Mouse (Mus musculus): Measurements from ENCODE around the gene Rnf220. TPM values are rescaled to one million over a fixed set of nuclear protein-coding genes. Genes with fewer than 3 reads are reported as not detected.

Gene Rnf220
- total RNA-seq, 2 experiments from 2014 or later = 169 to 188 TPM

GRCm38 (mm10) chr4:117389264-117390054 is 107.4 kb downstream of the Rnf220 start:
- DNase-seq (ENCODE audit: extremely low spot score in 1 of 2, low spot score in 1 of 2) = no peak

GRCm38 (mm10) chr4:117385247-117385646 is 111.6 kb downstream of the Rnf220 start:
- no peak for DNase-seq (ENCODE audit: extremely low spot score in 1 of 2, low spot score in 1 of 2)

DNA sequence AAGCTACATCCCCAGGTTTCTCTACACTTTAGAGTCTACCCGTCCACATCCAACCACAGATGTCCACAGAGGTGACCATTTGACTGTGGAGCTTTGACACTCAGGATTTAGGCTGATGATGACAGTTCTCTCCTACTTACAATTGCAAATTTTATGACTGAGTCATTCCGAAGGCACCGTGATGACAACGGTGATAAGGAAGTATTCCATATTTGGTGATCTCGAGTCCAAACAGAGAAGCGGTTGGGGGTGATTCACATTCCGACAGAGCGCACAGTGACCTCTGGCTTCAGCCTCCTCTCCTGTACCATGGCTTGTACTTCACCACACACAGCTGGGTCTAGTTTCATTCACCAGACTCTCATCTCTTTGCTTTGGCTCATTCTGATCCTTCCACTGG is 115.0 kb downstream of the Rnf220 start:
- DNase-seq (ENCODE audit: extremely low spot score in 1 of 2, low spot score in 1 of 2) = no peak

GRCm38 (mm10) chr4:117380558-117380935 is 116.3 kb downstream of the Rnf220 start:
- DNase-seq (ENCODE audit: extremely low spot score in 1 of 2, low spot score in 1 of 2) = no peak

- DNase-seq (ENCODE audit: extremely low spot score in 1 of 2, low spot score in 1 of 2) = no peak
Observed at GRCm38 (mm10) chr4:117379803-117380557, 116.9 kb downstream of the Rnf220 start.

DNA sequence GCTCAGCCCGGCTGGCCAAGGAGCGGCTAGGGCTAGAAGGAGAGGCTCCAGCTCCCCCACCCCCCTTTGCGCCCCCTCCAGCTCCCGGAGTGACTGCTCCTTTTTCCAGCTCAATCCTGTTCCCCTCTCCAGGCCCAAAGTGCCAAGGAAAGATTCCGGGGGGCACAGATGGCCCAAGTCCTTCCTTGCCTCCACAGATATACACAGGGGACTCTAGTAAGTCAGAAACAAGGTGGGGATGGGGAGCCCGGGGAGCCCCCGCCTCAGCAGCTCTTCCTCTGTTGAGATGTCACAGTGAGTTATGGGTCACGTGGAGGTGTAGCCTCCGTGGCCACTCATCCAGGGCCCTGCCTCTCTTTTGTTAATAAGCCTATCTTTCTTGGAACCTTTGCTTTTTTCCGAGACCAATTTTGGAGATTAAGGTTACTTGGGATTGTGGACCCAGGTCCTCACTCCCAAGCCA is 122.7 kb downstream of the Rnf220 start:
- DNase-seq (ENCODE audit: extremely low spot score in 1 of 2, low spot score in 1 of 2) = no peak

GRCm38 (mm10) chr4:117373324-117374077 is 123.4 kb downstream of the Rnf220 start:
- no peak for DNase-seq (ENCODE audit: extremely low spot score in 1 of 2, low spot score in 1 of 2)

DNA sequence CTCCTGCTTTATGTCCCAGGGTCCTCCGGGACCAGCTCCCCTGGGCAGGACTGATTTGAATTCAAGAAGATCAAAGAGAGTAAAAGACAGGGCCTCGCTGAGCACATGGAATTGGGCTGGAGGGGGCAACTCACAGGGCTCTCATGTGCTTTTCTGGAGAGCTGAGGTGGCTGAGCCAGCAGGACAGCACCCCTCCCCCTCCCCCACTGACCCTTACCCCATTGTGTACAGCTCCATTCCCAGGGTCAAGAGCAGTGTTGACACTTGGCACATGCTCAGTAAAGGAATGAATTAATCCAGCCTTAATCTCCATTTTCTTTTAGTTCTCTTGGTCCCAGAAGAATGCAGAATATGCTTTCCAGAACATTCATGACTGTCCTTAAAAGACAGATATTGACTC is 125.0 kb downstream of the Rnf220 start:
- no peak for DNase-seq (ENCODE audit: extremely low spot score in 1 of 2, low spot score in 1 of 2)

- no peak for DNase-seq (ENCODE audit: extremely low spot score in 1 of 2, low spot score in 1 of 2)
Observed at GRCm38 (mm10) chr4:117370354-117370753, 126.5 kb downstream of the Rnf220 start.

GRCm38 (mm10) chr4:117369571-117369970 is 127.3 kb downstream of the Rnf220 start:
- DNase-seq (ENCODE audit: extremely low spot score in 1 of 2, low spot score in 1 of 2) = no peak

GRCm38 (mm10) chr4:117367365-117367764 is 129.5 kb downstream of the Rnf220 start:
- no peak for DNase-seq (ENCODE audit: extremely low spot score in 1 of 2, low spot score in 1 of 2)

GRCm38 (mm10) chr4:117362085-117362484 is 134.8 kb downstream of the Rnf220 start:
- no peak for DNase-seq (ENCODE audit: extremely low spot score in 1 of 2, low spot score in 1 of 2)

- no peak for DNase-seq (ENCODE audit: extremely low spot score in 1 of 2, low spot score in 1 of 2)
Observed at GRCm38 (mm10) chr4:117361558-117361873, 135.3 kb downstream of the Rnf220 start.

- DNase-seq (ENCODE audit: extremely low spot score in 1 of 2, low spot score in 1 of 2) = no peak
Observed at GRCm38 (mm10) chr4:117360713-117361557, 135.9 kb downstream of the Rnf220 start.

- DNase-seq (ENCODE audit: extremely low spot score in 1 of 2, low spot score in 1 of 2) = no peak
Observed at GRCm38 (mm10) chr4:117359803-117360382, 137.0 kb downstream of the Rnf220 start.

- DNase-seq (ENCODE audit: extremely low spot score in 1 of 2, low spot score in 1 of 2) = no peak
Observed at GRCm38 (mm10) chr4:117357917-117358316, 138.9 kb downstream of the Rnf220 start.

DNA sequence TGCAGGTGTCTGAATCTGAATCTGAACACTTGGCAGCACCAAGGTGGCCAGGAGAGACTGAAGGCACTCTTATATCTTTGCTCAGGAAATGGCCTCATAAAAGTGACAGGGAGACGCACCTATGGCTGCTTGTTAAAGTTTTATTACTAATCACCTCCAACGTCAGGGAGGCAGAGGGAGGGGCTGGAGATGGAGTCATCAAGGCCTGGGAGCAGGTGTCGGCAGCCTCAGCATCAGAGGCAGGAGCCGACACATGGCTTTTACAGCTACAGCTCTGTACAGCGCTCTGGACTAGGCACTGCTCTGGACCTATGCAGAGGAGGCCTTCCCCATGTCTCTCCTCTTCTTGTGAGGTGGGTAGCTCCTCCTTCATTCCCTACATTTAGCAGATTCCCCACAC is 139.7 kb downstream of the Rnf220 start:
- DNase-seq (ENCODE audit: extremely low spot score in 1 of 2, low spot score in 1 of 2) = no peak

- no peak for DNase-seq (ENCODE audit: extremely low spot score in 1 of 2, low spot score in 1 of 2)
Observed at GRCm38 (mm10) chr4:117356223-117356622, 140.6 kb downstream of the Rnf220 start.

- DNase-seq (ENCODE audit: extremely low spot score in 1 of 2, low spot score in 1 of 2) = no peak
Observed at GRCm38 (mm10) chr4:117354651-117355050, 142.2 kb downstream of the Rnf220 start.

GRCm38 (mm10) chr4:117352957-117353356 is 143.9 kb downstream of the Rnf220 start:
- no peak for DNase-seq (ENCODE audit: extremely low spot score in 1 of 2, low spot score in 1 of 2)

Measured in layer of hippocampus, postnatal 25 days (tissue).